Mouse (Mus musculus) testis, postnatal 14 days (tissue): ENCODE measurements around the gene Myl6b.

Experiments used
- DNase-seq: peaks from one replicate; pipeline ENCODE4 v3.0.0; 2021; ENCODE audit warnings: low spot score

Gene Myl6b

GRCm38 (mm10) chr10:128451014-128451413, 47.5 kb downstream of the Myl6b start:
- no peak for DNase-seq

- no peak for DNase-seq
Measured at GRCm38 (mm10) chr10:128445407-128445806, 53.1 kb downstream of the Myl6b start.

GRCm38 (mm10) chr10:128444354-128444753, 54.1 kb downstream of the Myl6b start:
- DNase-seq: no peak
